Mouse (Mus musculus) ES-E14 (cell line): ENCODE data around the gene Gm17364.

Experiments
- HCFC1 ChIP-seq: IDR thresholded peaks from 2 replicates; pipeline ENCODE4 v1.6.1; 2012; ENCODE audit warnings: low read length, inconsistent platforms, borderline replicate concordance; ENCODE audit not compliant: insufficient read depth
- ZC3H11A ChIP-seq: IDR thresholded peaks from 2 replicates; pipeline ENCODE4 v1.6.1; 2012; ENCODE audit warnings: low read depth, mild to moderate bottlenecking, inconsistent platforms, low read length, borderline replicate concordance

DNA sequence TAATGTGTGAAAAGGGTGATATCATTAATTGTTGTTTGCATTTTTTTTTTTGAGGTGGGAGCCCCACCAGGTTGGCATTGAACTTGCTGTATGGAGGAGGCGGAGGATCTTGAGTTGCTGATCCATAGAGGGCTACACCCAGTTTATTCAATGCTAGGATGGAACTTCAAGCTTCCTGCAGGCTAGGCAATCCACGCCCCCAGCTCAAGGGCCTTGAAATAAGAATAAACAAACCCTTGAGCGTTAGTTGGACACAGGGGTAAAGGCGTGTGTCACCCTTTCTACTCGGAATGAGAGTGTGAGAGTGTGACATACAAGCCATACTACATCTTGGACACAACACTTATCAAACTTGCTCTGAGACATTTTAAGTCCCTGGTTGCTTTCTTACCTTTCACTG lies 22.1 kb downstream of the Gm17364 start:
- no peak for TF ChIP-seq ZC3H11A
- TF ChIP-seq HCFC1: no peak
